Mouse (Mus musculus): ENCODE results near the gene Fmnl2. TPM values are rescaled to one million over a fixed set of nuclear protein-coding genes. Genes with fewer than 3 reads are reported as not detected.

The Fmnl2 gene
- not detected in 2 replicates for polyA plus RNA-seq (2012; ENCODE audit: insufficient read depth, low replicate concordance)

DNA sequence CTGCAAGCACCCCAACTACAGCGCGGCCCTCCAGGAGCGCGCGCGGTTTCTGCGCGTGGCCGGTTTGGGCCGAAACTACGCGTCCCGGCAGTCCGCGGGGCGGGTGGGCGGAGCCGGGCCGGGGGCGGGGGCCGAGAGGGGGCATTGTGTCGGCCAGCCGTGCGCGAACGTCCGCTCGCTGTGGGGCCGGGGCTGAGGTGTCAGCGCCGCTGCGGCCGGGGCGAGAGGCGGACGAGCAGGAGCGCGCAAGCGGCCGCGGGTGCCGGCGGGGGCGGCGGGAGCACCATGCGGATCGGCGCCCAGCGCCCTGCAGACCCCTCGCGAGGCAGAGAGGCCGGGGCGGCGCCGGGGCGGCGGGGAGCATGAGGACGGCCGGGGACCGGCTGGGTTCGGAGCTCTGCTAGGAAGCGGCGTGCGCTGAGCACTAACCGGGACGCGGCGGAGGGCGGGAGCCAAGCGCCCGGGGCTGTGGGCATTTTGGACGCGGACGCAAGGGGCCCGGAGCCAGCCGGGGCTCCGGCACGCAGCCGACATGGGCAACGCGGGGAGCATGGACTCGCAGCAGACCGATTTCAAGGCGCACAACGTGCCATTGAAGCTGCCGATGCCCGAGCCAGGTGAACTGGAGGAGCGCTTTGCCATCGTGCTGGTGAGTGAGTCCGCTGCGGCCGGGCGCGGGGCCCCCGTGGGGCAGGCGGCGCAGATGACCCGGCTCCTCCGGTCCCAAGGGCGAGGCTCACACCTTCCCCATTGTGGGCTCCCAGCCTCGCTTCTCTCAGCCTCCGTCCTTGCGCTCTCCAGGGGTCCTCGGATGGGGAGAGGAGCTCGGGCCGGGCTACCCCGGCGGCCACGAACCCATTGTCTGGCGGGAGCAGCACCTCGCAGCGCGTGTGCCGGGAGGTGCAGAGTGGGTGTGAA, at the start of gene Fmnl2:
Fmnl2 (plus strand) TSS at position 250 of the 918 bp plus-strand sequence.
- TF ChIP-seq GATA1 (IDR thresholded peaks at IDR 0.05; ENCODE audit: borderline replicate concordance, low read length), result no peak
- no peak for TF ChIP-seq FLI1 (IDR thresholded peaks at IDR 0.05; ENCODE audit: low read length)

DNA sequence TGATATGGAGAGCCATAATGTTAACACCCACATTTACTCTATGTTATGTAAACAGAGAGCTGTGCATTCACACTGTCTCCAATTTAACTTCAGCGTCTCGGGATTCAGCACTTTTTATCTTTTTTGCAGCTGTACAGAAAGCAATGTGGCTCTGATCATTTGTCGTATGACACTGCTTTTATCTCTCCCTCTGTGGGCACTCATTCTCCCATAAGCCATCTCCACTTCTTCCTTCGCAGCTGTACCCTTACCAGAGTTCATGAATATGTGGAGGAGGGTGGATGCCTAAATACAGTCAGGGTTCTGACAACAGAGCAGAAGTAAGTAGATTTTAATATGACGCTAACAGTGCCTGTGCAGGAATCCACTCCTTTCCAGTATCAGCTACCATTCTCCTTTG, 47.7 kb upstream of the Fmnl2 start:
- H3K27me3 ChIP-seq (replicated peaks), result no peaks in the 10 kb centered on the region
- no peaks in the 10 kb centered on the region for H3K36me3 ChIP-seq (replicated peaks; ENCODE audit: low read length)
- TF ChIP-seq GATA1 (IDR thresholded peaks at IDR 0.05; ENCODE audit: borderline replicate concordance, low read length) (no peak), FLI1 (IDR thresholded peaks at IDR 0.05; ENCODE audit: low read length) (no peak)
- no peaks in the 10 kb centered on the region; the same call in 1 of the 2 replicates for H3K4me1 ChIP-seq
- H3K4me3 ChIP-seq (replicated peaks), result no peak overlapping the region
- H3K9me3 ChIP-seq, result no peaks in the 10 kb centered on the region

More for the DNA sequence above, at the start of gene Fmnl2:
- Histone ChIP-seq H3K9me3 (no peaks in the 10 kb centered on the region), H3K36me3 (replicated peaks; ENCODE audit: low read length) (no peaks in the 10 kb centered on the region), H3K27me3 (replicated peaks) (peaks cover 76% of the 10 kb centered on the region), H3K4me3 (replicated peaks) (peak within 1 kb of the TSS; percentile 90), H3K4me1 (peaks cover 14% of the 10 kb centered on the region)

DNA sequence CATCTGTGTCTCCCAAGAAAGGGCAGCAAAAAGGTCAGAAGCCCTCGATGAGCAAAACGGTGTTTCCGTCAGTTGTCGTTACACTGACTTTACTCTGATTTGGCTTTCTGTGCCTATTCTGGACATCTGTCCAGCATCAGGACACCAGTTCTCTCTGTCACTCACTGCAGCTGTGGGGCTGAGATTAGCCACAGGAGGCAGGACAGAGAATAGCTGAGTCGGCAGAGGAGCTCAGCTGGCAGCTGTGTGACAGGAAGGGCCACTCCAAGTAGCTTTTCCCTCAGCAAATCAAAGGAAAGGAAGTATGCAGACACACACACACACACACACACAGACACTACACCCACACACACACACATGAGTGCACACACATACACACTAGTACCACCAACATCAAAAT, 46.0 kb upstream of the Fmnl2 start:
- no peaks in the 10 kb centered on the region for H3K36me3 ChIP-seq (replicated peaks; ENCODE audit: low read length)
- no peaks in the 10 kb centered on the region for H3K27me3 ChIP-seq (replicated peaks)
- no peak overlapping the region for H3K4me3 ChIP-seq (replicated peaks)
- TF ChIP-seq GATA1 (IDR thresholded peaks at IDR 0.05; ENCODE audit: borderline replicate concordance, low read length) (no peak), FLI1 (IDR thresholded peaks at IDR 0.05; ENCODE audit: low read length) (no peak)
- no peaks in the 10 kb centered on the region; the same call in 1 of the 2 replicates for H3K4me1 ChIP-seq
- no peaks in the 10 kb centered on the region for H3K9me3 ChIP-seq

DNA sequence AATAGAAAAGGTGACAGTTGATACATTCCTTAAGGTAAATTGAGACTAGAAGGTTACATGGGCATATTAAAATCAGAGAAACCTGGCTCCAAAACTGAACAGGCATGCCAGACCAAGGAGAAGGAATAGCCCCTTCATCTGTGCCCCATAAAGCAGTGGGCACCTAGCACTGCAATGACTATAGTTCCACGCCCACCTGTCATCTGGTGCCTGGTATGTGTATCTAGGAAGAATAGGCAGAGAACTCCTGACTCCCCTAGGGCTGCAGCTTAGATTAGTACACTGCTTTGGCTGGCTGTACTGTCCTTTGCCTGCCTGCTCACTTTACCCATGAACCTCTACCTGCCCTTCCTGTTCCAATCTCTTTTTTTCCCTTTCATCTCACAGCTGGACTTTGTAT, 40.3 kb upstream of the Fmnl2 start:
- Histone ChIP-seq H3K36me3 (replicated peaks; ENCODE audit: low read length) (no peaks in the 10 kb centered on the region), H3K27me3 (replicated peaks) (peaks cover 5% of the 10 kb centered on the region), H3K4me1 (no peaks in the 10 kb centered on the region), H3K4me3 (replicated peaks) (no peak overlapping the region), H3K9me3 (no peaks in the 10 kb centered on the region; the same call in 1 of the 2 replicates)
- no peak for TF ChIP-seq GATA1 (IDR thresholded peaks at IDR 0.05; ENCODE audit: borderline replicate concordance, low read length)
- TF ChIP-seq FLI1 (IDR thresholded peaks at IDR 0.05; ENCODE audit: low read length), result no peak

DNA sequence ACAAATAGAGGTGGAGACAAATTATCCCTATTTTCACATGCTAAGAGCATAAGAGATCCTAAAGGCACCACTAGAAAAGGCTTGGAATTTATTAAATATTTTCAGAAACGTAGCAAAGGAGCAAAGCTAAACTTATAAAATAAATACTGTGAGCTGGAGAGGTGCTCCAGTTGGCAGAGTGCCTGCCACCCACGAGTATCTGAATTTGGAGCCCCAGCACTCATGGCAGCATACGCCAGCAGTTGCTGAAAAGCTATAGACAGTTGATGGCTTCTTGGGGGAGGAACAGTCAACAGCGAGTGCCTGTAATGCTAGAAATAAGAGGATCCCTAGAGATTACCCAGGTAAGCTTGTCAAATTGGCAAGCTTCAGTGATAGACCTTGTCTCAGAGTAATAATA, 38.7 kb upstream of the Fmnl2 start:
- TF ChIP-seq GATA1 (IDR thresholded peaks at IDR 0.05; ENCODE audit: borderline replicate concordance, low read length), result no peak
- no peak for TF ChIP-seq FLI1 (IDR thresholded peaks at IDR 0.05; ENCODE audit: low read length)
- Histone ChIP-seq H3K4me3 (replicated peaks) (no peak overlapping the region), H3K36me3 (replicated peaks; ENCODE audit: low read length) (no peaks in the 10 kb centered on the region), H3K9me3 (peaks cover 3% of the 10 kb centered on the region; the same call in 1 of the 2 replicates), H3K27me3 (replicated peaks) (peaks cover 5% of the 10 kb centered on the region), H3K4me1 (no peaks in the 10 kb centered on the region)

DNA sequence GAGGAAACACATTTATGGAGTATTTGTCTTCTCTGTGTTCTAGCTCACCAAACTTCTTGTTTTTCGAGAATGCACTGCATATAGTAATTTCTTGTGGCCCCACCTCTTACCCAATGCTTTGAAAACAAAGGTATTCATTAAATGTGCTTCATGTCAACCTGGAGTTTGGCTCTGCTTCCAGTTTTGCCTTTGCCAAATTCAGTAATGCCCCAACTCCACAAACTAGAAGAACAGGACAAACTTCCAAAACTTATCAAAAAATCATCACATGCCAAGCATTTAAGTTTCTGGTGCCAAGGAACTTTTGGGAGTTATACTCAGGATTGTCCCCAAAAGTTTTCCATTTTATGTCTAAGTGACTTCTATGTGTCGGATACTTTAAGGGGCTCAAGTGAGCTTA, 35.4 kb upstream of the Fmnl2 start:
- Histone ChIP-seq H3K9me3 (peaks cover 3% of the 10 kb centered on the region), H3K27me3 (replicated peaks) (peaks cover 6% of the 10 kb centered on the region), H3K4me3 (replicated peaks) (no peak overlapping the region), H3K36me3 (replicated peaks; ENCODE audit: low read length) (no peaks in the 10 kb centered on the region), H3K4me1 (no peaks in the 10 kb centered on the region)
- no peak for TF ChIP-seq GATA1 (IDR thresholded peaks at IDR 0.05; ENCODE audit: borderline replicate concordance, low read length)
- no peak for TF ChIP-seq FLI1 (IDR thresholded peaks at IDR 0.05; ENCODE audit: low read length)

DNA sequence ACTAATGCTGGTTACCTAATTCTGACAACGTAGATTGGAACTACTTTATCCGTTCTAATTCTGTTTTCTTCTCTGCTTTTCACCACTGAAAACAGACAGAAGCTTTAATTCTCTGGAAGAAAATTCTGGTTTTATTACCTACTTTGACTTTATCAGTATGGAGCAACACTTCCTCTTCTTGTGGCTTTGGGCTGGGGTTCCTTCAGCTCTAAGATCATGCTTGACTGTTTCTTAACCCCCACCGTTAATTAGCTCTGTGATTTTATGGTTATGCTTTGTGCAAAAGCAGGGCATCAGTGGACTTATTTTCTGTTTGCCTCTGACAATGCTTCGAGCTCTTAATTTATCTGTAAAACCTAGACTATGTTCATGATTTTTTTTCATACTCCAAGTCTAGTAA, 29.6 kb upstream of the Fmnl2 start:
- Histone ChIP-seq H3K27me3 (replicated peaks) (peaks cover 18% of the 10 kb centered on the region), H3K9me3 (peaks cover 3% of the 10 kb centered on the region), H3K36me3 (replicated peaks; ENCODE audit: low read length) (no peaks in the 10 kb centered on the region), H3K4me1 (no peaks in the 10 kb centered on the region), H3K4me3 (replicated peaks) (no peak overlapping the region)
- TF ChIP-seq GATA1 (IDR thresholded peaks at IDR 0.05; ENCODE audit: borderline replicate concordance, low read length) (no peak), FLI1 (IDR thresholded peaks at IDR 0.05; ENCODE audit: low read length) (no peak)

DNA sequence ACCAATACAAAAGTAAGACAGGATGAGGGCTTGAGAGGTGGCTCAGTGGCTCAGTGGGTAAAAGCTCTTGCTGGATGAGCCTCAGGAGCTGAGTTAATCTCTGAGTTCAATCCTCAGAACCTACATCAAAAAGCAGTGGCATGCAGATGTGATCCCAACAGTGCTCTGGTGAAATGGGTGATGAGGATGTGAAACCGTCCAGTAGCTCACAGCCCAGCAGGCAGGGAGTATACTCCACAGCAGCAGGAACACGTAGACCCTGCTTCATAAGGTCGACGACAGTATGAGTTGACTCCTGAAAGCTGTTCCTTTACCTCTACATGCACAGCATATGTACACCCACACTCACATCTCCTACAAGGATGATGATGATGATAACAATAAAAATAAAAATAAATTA, 27.1 kb upstream of the Fmnl2 start:
- Histone ChIP-seq H3K9me3 (no peaks in the 10 kb centered on the region), H3K4me1 (no peaks in the 10 kb centered on the region), H3K27me3 (replicated peaks) (peaks cover 18% of the 10 kb centered on the region), H3K36me3 (replicated peaks; ENCODE audit: low read length) (no peaks in the 10 kb centered on the region), H3K4me3 (replicated peaks) (no peak overlapping the region)
- TF ChIP-seq GATA1 (IDR thresholded peaks at IDR 0.05; ENCODE audit: borderline replicate concordance, low read length) (no peak), FLI1 (IDR thresholded peaks at IDR 0.05; ENCODE audit: low read length) (no peak)

DNA sequence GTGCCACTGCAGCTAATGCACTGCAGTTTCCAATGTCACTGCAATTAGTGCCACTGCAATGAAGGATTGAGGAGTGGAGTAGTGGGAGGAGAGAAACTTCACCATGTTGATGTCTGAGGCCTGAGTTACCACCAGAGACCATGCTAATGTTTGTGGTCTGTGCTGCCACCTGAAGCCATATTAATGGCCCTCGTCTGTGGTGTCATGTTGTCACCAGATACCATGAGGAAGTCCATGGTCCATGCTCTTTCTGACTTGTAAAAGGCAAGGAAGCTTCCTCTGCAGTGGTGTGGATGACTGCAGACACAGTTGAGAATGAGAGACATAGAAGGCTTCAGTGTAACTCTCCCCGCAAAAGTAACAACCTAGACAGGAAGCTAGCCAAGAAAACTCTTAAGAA, 26.1 kb upstream of the Fmnl2 start:
- Histone ChIP-seq H3K36me3 (replicated peaks; ENCODE audit: low read length) (no peaks in the 10 kb centered on the region), H3K4me1 (no peaks in the 10 kb centered on the region), H3K4me3 (replicated peaks) (no peak overlapping the region), H3K9me3 (no peaks in the 10 kb centered on the region), H3K27me3 (replicated peaks) (peaks cover 18% of the 10 kb centered on the region)
- TF ChIP-seq FLI1 (IDR thresholded peaks at IDR 0.05; ENCODE audit: low read length) (no peak), GATA1 (IDR thresholded peaks at IDR 0.05; ENCODE audit: borderline replicate concordance, low read length) (no peak)

DNA sequence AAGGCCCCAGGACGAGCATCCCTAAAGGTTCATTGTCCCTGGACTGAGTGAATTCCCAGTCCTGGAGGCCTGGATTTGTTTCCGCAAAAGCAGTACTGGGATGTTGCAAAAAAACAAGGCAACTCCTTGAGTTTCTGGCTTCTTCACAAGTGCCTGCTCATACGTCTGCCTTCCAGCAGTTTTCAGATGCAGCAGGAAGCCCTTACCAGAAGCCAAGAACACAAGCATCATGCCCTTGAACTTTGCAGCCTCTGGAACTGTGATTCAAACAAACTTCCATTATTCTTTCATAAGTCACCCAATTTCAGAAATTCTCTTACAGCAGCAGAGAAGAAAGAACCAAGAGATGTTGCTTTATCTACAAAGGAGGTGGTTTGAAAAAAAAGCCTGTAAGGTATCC, 21.9 kb upstream of the Fmnl2 start:
- peaks cover 3% of the 10 kb centered on the region for H3K27me3 ChIP-seq (replicated peaks)
- no peaks in the 10 kb centered on the region for H3K36me3 ChIP-seq (replicated peaks; ENCODE audit: low read length)
- H3K9me3 ChIP-seq, result no peaks in the 10 kb centered on the region
- H3K4me1 ChIP-seq, result no peaks in the 10 kb centered on the region
- H3K4me3 ChIP-seq (replicated peaks), result no peak overlapping the region
- no peak for TF ChIP-seq FLI1 (IDR thresholded peaks at IDR 0.05; ENCODE audit: low read length)
- no peak for TF ChIP-seq GATA1 (IDR thresholded peaks at IDR 0.05; ENCODE audit: borderline replicate concordance, low read length)
